Mouse (Mus musculus): ENCODE data around the gene Olfr312.

Olfr312 gene

GRCm38 (mm10) chr11:58867039-58867953 is 38.3 kb downstream of the Olfr312 start, which contains the start of gene 2810021J22Rik:
2810021J22Rik (plus strand) TSS chr11:58867216.
- DNase-seq = peak; percentile 83

GRCm38 (mm10) chr11:58867954-58868330 is 38.9 kb downstream of the Olfr312 start:
- DNase-seq = no peak

- no peak for DNase-seq
Observed at GRCm38 (mm10) chr11:58870961-58871360, 41.9 kb downstream of the Olfr312 start.

GRCm38 (mm10) chr11:58883756-58884155 is 54.7 kb downstream of the Olfr312 start:
- DNase-seq = no peak
